Mouse (Mus musculus) limb, embryonic 14.5 days (tissue): ENCODE measurements around the gene Ly9. TPM values are rescaled to one million over a fixed set of nuclear protein-coding genes. Genes with fewer than 3 reads are reported as not detected.

Source experiments
- ATAC-seq: fragments of 200-750 bp; cut with Nextera tagmentation; 2 replicates; pipeline ENCODE4 v1.8.0; 2017; ENCODE audit warnings: low read depth, moderate number of reproducible peaks, moderate TSS enrichment; ENCODE audit not compliant: low FRiP score
- DNase-seq: peaks from one replicate; pipeline ENCODE4 v3.0.0-alpha.2; 2015; ENCODE audit warnings: low spot score
- H3K27ac ChIP-seq: fragments of 300-500 bp; sonication (generic); replicated peaks from 2 replicates; pipeline ENCODE4 v1.5.1; 2014; ENCODE audit warnings: low read depth, mild to moderate bottlenecking, low read length, moderate library complexity, mixed read lengths
- H3K27me3 ChIP-seq: fragments of 300-500 bp; sonication (generic); 2 replicates; pipeline ENCODE4 v1.6.1; 2014; ENCODE audit warnings: low read length, mixed read lengths; ENCODE audit not compliant: control insufficient read depth, insufficient read depth
- H3K36me3 ChIP-seq: fragments of 300-500 bp; sonication (generic); 2 replicates; pipeline ENCODE4 v1.6.1; 2014; ENCODE audit warnings: mild to moderate bottlenecking, low read length, moderate library complexity, mixed read lengths; ENCODE audit not compliant: control insufficient read depth, insufficient read depth
- H3K4me1 ChIP-seq: fragments of 300-500 bp; sonication (generic); 2 replicates; pipeline ENCODE4 v1.6.1; 2014; ENCODE audit warnings: antibody characterized with exemption, low read length, mixed read lengths; ENCODE audit not compliant: control insufficient read depth, insufficient read depth
- H3K4me2 ChIP-seq: fragments of 300-500 bp; sonication (generic); replicated peaks from 2 replicates; pipeline ENCODE4 v1.6.1; 2014; ENCODE audit warnings: low read depth, mild to moderate bottlenecking, low read length, moderate library complexity; ENCODE audit not compliant: severe bottlenecking
- H3K4me3 ChIP-seq: fragments of 300-500 bp; sonication (generic); replicated peaks from 2 replicates; pipeline ENCODE4 v1.5.1; 2014; ENCODE audit warnings: low read length
- H3K9ac ChIP-seq: fragments of 300-500 bp; sonication (generic); 2 replicates; pipeline ENCODE4 v1.6.1; 2014; ENCODE audit warnings: mild to moderate bottlenecking, low read depth, low read length, moderate library complexity; ENCODE audit not compliant: severe bottlenecking
- H3K9me3 ChIP-seq: fragments of 300-500 bp; sonication (generic); 2 replicates; pipeline ENCODE4 v1.6.1; 2016; ENCODE audit warnings: low read length; ENCODE audit not compliant: control insufficient read depth
- POLR2A ChIP-seq: fragments of 200-500 bp; IDR thresholded peaks from 2 replicates; pipeline ENCODE4 v1.8.0; 2012; ENCODE audit warnings: inconsistent platforms, mild to moderate bottlenecking, moderate library complexity, borderline replicate concordance; ENCODE audit not compliant: insufficient read depth, insufficient read length; ENCODE audit errors: extremely low read depth
- WGBS: fragments of 180-500 bp; shearing (Covaris S2); extraction: QIAGEN DNeasy Blood & Tissue Kit; methylation state at CpG from one replicate; pipeline ENCODE4 v1.1.7; 2014; 5-methylcytosine and 5-hydroxymethylcytosine counted together
- polyA plus RNA-seq, 2 experiments: library from polyadenylated mRNA; depleted of rRNA in 1 of 2; stranded (reverse) in 1 of 2; unstranded in 1 of 2; fragments of >200 nt; fragmentation: Nextera tagmentation in 1 of 2; extraction: Ambion mirVana in 1 of 2; gene quantifications; 2 replicates each; pipeline versions ENCODE4 v1.2.1 to v1.2.3; 2012 to 2014

Gene Ly9
- polyA plus RNA-seq (2012; rRNA removed) (0.69 and 0.82 TPM in 2 replicates), polyA plus RNA-seq (2014; fragmentation: Nextera tagmentation; extraction: Ambion mirVana) (0.12 and 0.18 TPM in 2 replicates)

DNA sequence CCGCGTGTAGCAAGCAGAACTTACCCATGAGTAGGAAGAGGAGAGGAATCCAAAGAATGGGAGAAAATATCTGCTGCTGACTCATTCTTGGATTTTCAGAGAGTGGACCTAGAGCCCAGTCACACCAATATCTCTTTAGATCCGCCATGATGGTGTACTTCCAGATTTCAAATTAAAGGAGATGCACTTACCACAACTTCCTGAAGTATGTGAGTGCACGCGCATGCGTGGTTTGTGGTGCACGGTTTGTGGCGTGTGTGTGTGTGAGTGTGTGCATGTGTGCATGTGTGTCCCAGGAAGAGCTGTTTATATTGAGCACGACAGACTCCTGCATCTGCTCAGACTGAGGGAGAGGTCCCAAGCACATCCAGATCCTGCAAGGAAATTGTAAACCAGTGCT, at the start of gene Ly9:
TSS of gene Ly9 (minus strand) at position 235 of the 400 bp plus-strand sequence.
- TF ChIP-seq POLR2A = no peak
- Histone ChIP-seq H3K9me3 (no peaks in the 10 kb centered on the region), H3K36me3 (no peaks in the 10 kb centered on the region), H3K27me3 (no peaks in the 10 kb centered on the region), H3K27ac (no peak within 1 kb of the TSS), H3K4me1 (no peaks in the 10 kb centered on the region), H3K9ac (no peak within 1 kb of the TSS), H3K4me2 (no peak within 1 kb of the TSS), H3K4me3 (no peak within 1 kb of the TSS)
- WGBS = 83% methylated on average over 9 of the region's 9 CpGs
- no peak for ATAC-seq
- DNase-seq = no peak

DNA sequence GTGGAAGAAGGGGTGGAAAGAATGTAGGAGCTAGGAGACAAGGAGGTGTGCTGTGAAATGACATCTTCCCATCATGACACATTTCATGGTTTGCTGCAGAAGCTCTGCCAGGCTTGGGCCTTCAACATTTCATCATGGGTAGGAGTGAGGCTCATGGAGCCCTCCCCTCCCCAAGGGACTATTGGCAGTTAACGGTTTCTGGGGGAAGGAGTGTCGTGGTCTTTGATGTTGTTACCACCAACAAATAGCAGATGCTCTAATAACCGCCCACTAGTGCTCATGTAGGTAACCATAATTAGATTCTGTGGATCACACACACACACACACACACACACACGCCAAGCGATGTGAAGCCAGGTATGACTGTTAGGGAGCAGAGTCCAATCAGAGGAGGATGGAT, 45.5 kb upstream of the Ly9 start, which contains the start of gene Slamf7:
TSS of gene Slamf7 (minus strand) at position 302 of the 400 bp plus-strand sequence.
- no peak within 1 kb of the TSS for H3K4me3 ChIP-seq
- H3K9ac ChIP-seq = no peak within 1 kb of the TSS
- no peaks in the 10 kb centered on the region for H3K4me1 ChIP-seq
- no peaks in the 10 kb centered on the region for H3K36me3 ChIP-seq
- DNase-seq (no peak), ATAC-seq (no peak)
- no peaks in the 10 kb centered on the region for H3K9me3 ChIP-seq
- 82% methylated on average over 5 of the region's 5 CpGs for WGBS
- no peak within 1 kb of the TSS for H3K27ac ChIP-seq
- no peaks in the 10 kb centered on the region for H3K27me3 ChIP-seq
- TF ChIP-seq POLR2A = no peak
- no peak within 1 kb of the TSS for H3K4me2 ChIP-seq

DNA sequence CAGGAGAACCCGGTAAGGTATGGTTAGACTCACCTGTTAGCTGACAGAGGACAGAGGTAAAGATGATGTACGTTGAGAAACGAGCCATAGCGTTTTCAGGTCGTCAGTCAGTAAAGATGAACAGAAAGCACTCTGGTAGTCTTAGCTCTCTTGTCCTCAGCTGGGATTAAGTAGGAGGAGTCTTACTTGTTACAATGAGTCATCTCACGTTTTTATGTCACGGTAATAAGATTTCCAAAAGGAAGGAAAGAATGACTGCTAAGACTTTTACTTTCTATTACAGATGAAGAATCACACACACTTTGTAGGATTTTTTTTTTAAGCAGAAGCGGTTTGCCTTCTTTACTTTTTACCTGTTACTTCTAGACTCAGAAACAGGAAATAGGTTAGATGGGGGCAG, 41.6 kb upstream of the Ly9 start:
- no peak overlapping the region for H3K4me3 ChIP-seq
- DNase-seq = no peak
- no peaks in the 10 kb centered on the region for H3K9me3 ChIP-seq
- no peaks in the 10 kb centered on the region for H3K4me1 ChIP-seq
- ATAC-seq = no peak
- no peak overlapping the region for H3K4me2 ChIP-seq
- H3K27me3 ChIP-seq = no peaks in the 10 kb centered on the region
- H3K9ac ChIP-seq = no peak overlapping the region
- no peak overlapping the region for H3K27ac ChIP-seq
- no peaks in the 10 kb centered on the region for H3K36me3 ChIP-seq
- TF ChIP-seq POLR2A = no peak
- 81% methylated on average over 8 of the region's 8 CpGs for WGBS

DNA sequence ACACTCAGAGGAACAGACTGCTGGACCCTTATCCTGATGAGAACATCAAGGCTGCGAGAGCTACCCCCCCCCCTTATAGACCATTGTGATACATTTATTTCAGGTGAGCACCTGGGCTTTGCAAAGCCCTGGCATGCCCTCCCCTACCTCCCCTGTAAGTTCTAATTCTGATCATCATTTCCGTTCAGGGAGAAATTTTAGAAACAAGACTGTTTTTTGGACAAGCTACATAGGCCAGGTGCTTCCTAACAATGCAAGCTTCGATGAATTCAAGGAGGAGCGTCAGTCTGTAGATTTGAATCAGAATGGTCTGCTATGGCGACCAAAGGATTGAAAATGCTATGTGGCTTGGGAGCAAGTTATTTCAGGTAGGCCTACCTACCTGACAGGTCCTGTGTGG, 40.5 kb upstream of the Ly9 start:
- no peak for ATAC-seq
- WGBS = 89% methylated on average over 5 of the region's 5 CpGs
- H3K27ac ChIP-seq = no peak overlapping the region

DNA sequence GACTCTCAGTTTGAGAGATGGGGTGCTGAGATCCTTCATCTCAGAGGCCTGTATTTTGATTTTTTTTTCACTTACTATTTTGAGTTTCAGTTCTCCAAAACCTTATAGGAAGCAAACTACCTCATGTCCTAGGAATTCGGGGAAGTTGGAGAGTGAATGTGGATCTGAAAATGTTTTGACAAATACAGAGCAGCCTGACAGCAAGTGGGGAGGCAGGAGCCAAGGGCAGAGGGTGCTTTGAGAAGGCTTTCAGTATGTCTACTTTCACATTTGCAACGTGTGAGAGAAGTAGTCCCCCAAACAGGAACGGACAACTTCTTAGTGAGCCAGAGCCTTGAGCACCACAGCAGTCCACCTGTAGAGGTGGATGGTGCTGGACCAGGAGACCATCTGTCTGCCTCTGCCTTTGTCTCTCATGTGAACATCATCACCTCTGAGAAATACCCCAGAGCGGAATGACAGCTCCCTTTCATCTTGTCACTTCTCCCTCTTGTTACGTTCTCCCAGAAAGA, 39.3 kb upstream of the Ly9 start:
- no peaks in the 10 kb centered on the region for H3K27me3 ChIP-seq
- no peak for TF ChIP-seq POLR2A
- no peak overlapping the region for H3K9ac ChIP-seq
- H3K4me2 ChIP-seq = no peak overlapping the region
- DNase-seq (no peak), ATAC-seq (no peak)
- 60% methylated on average over 5 of the region's 5 CpGs for WGBS
- no peaks in the 10 kb centered on the region for H3K9me3 ChIP-seq
- H3K36me3 ChIP-seq = no peaks in the 10 kb centered on the region
- no peak overlapping the region for H3K4me3 ChIP-seq
- no peaks in the 10 kb centered on the region for H3K4me1 ChIP-seq
- H3K27ac ChIP-seq = no peak overlapping the region

More for the DNA sequence above, 40.5 kb upstream of the Ly9 start:
- DNase-seq = no peak
- H3K4me1 ChIP-seq = no peaks in the 10 kb centered on the region
- no peaks in the 10 kb centered on the region for H3K9me3 ChIP-seq
- no peak for TF ChIP-seq POLR2A
- H3K4me2 ChIP-seq = no peak overlapping the region
- H3K4me3 ChIP-seq = no peak overlapping the region
- no peaks in the 10 kb centered on the region for H3K27me3 ChIP-seq
- no peaks in the 10 kb centered on the region for H3K36me3 ChIP-seq
- H3K9ac ChIP-seq = no peak overlapping the region
